Mouse (Mus musculus): ENCODE data around the gene Fos. TPM values are rescaled to one million over a fixed set of nuclear protein-coding genes. Genes with fewer than 3 reads are reported as not detected.

Fos gene
- polyA plus RNA-seq, 1 experiment from 2014 or later: 4.9 TPM

GRCm38 (mm10) chr12:85479190-85479589, 5.5 kb downstream of the Fos start:
- no peak overlapping the region for H3K9ac ChIP-seq
- WGBS: 35% methylated on average over 3 of the region's 3 CpGs
- peaks cover 9% of the 10 kb centered on the region for H3K27me3 ChIP-seq (replicated peaks)
- no peak overlapping the region for H3K27ac ChIP-seq
- no peak for ATAC-seq
- H3K4me2 ChIP-seq (replicated peaks): no peak overlapping the region
- H3K4me1 ChIP-seq (replicated peaks): peaks cover 12% of the 10 kb centered on the region
- no peaks in the 10 kb centered on the region for H3K9me3 ChIP-seq
- H3K36me3 ChIP-seq: no peaks in the 10 kb centered on the region
- H3K4me3 ChIP-seq (replicated peaks): no peak overlapping the region

- Histone ChIP-seq H3K27ac (no peak overlapping the region), H3K4me2 (replicated peaks) (no peak overlapping the region), H3K4me1 (replicated peaks) (peaks cover 16% of the 10 kb centered on the region), H3K27me3 (replicated peaks) (no peaks in the 10 kb centered on the region), H3K9me3 (no peaks in the 10 kb centered on the region), H3K9ac (no peak overlapping the region), H3K36me3 (no peaks in the 10 kb centered on the region), H3K4me3 (replicated peaks) (no peak overlapping the region)
- no peak for ATAC-seq
- WGBS: 44% methylated on average over 4 of the region's 4 CpGs
Observed at GRCm38 (mm10) chr12:85483155-85483554, 9.5 kb downstream of the Fos start.

- H3K4me2 ChIP-seq (replicated peaks): no peak overlapping the region
- H3K36me3 ChIP-seq: no peaks in the 10 kb centered on the region
- no peaks in the 10 kb centered on the region for H3K9me3 ChIP-seq
- H3K4me3 ChIP-seq (replicated peaks): no peak overlapping the region
- 44% methylated on average over 2 of the region's 2 CpGs for WGBS
- H3K27me3 ChIP-seq (replicated peaks): no peaks in the 10 kb centered on the region
- H3K9ac ChIP-seq: no peak overlapping the region
- no peak overlapping the region for H3K27ac ChIP-seq
- H3K4me1 ChIP-seq (replicated peaks): peaks cover 16% of the 10 kb centered on the region
- ATAC-seq: no peak
Observed at GRCm38 (mm10) chr12:85484655-85485054, 11.0 kb downstream of the Fos start.

- ATAC-seq: peak; percentile 98
- Histone ChIP-seq H3K4me2 (replicated peaks) (peak overlapping the region; percentile 77), H3K4me3 (replicated peaks) (peak overlapping the region; percentile 62), H3K4me1 (replicated peaks) (peaks cover 16% of the 10 kb centered on the region), H3K9ac (peak overlapping the region; percentile 53), H3K9me3 (no peaks in the 10 kb centered on the region), H3K27ac (peak overlapping the region; percentile 49; the same call in 1 of the 2 replicates), H3K36me3 (no peaks in the 10 kb centered on the region), H3K27me3 (replicated peaks) (no peaks in the 10 kb centered on the region)
- under 1% methylated on average over 52 of the region's 52 CpGs for WGBS
Observed at GRCm38 (mm10) chr12:85485890-85486765, 12.4 kb downstream of the Fos start.

GRCm38 (mm10) chr12:85486766-85487069, 13.0 kb downstream of the Fos start:
- Histone ChIP-seq H3K9me3 (no peaks in the 10 kb centered on the region), H3K4me2 (replicated peaks) (peak overlapping the region; percentile 77), H3K27me3 (replicated peaks) (no peaks in the 10 kb centered on the region), H3K27ac (0 out of 2 replicates have a peak overlapping the region, but pooled peaks have one; percentile 0), H3K4me3 (replicated peaks) (peak overlapping the region; percentile 62), H3K36me3 (no peaks in the 10 kb centered on the region), H3K4me1 (replicated peaks) (peaks cover 16% of the 10 kb centered on the region), H3K9ac (peak overlapping the region; percentile 14; the same call in 1 of the 2 replicates)
- WGBS: under 1% methylated on average over 20 of the region's 20 CpGs
- ATAC-seq: peak; percentile 21; the same call in 1 of the 2 replicates

- H3K4me2 ChIP-seq (replicated peaks): peak overlapping the region; percentile 77
- no peaks in the 10 kb centered on the region for H3K9me3 ChIP-seq
- no peaks in the 10 kb centered on the region for H3K36me3 ChIP-seq
- H3K27me3 ChIP-seq (replicated peaks): no peaks in the 10 kb centered on the region
- peak; percentile 13; the same call in 1 of the 2 replicates for ATAC-seq
- H3K4me3 ChIP-seq (replicated peaks): peak overlapping the region; percentile 62
- under 1% methylated on average over 12 of the region's 12 CpGs for WGBS
- H3K4me1 ChIP-seq (replicated peaks): peaks cover 16% of the 10 kb centered on the region
- H3K27ac ChIP-seq: no peak overlapping the region
- 0 out of 2 replicates have a peak overlapping the region, but pooled peaks have one; percentile 30 for H3K9ac ChIP-seq
Observed at GRCm38 (mm10) chr12:85487545-85488141, 14.0 kb downstream of the Fos start.

- Histone ChIP-seq H3K4me2 (replicated peaks) (no peak overlapping the region), H3K4me3 (replicated peaks) (no peak overlapping the region), H3K4me1 (replicated peaks) (peaks cover 16% of the 10 kb centered on the region), H3K27me3 (replicated peaks) (no peaks in the 10 kb centered on the region), H3K9me3 (no peaks in the 10 kb centered on the region), H3K27ac (no peak overlapping the region), H3K9ac (no peak overlapping the region), H3K36me3 (no peaks in the 10 kb centered on the region)
- 75% methylated on average over 7 of the region's 7 CpGs for WGBS
- no peak for ATAC-seq
Observed at GRCm38 (mm10) chr12:85489232-85489886, 15.7 kb downstream of the Fos start.

GRCm38 (mm10) chr12:85490096-85490820, 16.6 kb downstream of the Fos start:
- Histone ChIP-seq H3K27me3 (replicated peaks) (no peaks in the 10 kb centered on the region), H3K4me3 (replicated peaks) (no peak overlapping the region), H3K27ac (no peak overlapping the region), H3K36me3 (no peaks in the 10 kb centered on the region), H3K9ac (no peak overlapping the region), H3K4me1 (replicated peaks) (peaks cover 15% of the 10 kb centered on the region), H3K4me2 (replicated peaks) (no peak overlapping the region), H3K9me3 (no peaks in the 10 kb centered on the region)
- no peak for ATAC-seq
- 73% methylated on average over 10 of the region's 10 CpGs for WGBS

- no peaks in the 10 kb centered on the region for H3K36me3 ChIP-seq
- H3K4me3 ChIP-seq (replicated peaks): no peak overlapping the region
- no peak for ATAC-seq
- no peak overlapping the region for H3K27ac ChIP-seq
- no peaks in the 10 kb centered on the region for H3K27me3 ChIP-seq (replicated peaks)
- H3K9me3 ChIP-seq: no peaks in the 10 kb centered on the region
- WGBS: 83% methylated on average over 1 of the region's 1 CpGs
- H3K4me2 ChIP-seq (replicated peaks): no peak overlapping the region
- H3K4me1 ChIP-seq (replicated peaks): peaks cover 12% of the 10 kb centered on the region
- no peak overlapping the region for H3K9ac ChIP-seq
Observed at GRCm38 (mm10) chr12:85490991-85491390, 17.3 kb downstream of the Fos start.

- no peaks in the 10 kb centered on the region for H3K36me3 ChIP-seq
- no peak overlapping the region for H3K4me3 ChIP-seq (replicated peaks)
- peaks cover 6% of the 10 kb centered on the region for H3K4me1 ChIP-seq (replicated peaks)
- H3K27ac ChIP-seq: no peak overlapping the region
- no peaks in the 10 kb centered on the region for H3K9me3 ChIP-seq
- 15% methylated on average over 16 of the region's 16 CpGs for WGBS
- no peak overlapping the region; the same call in 1 of the 2 replicates for H3K9ac ChIP-seq
- peak; percentile 48; the same call in 1 of the 2 replicates for ATAC-seq
- H3K27me3 ChIP-seq (replicated peaks): no peaks in the 10 kb centered on the region
- peak overlapping the region; percentile 48 for H3K4me2 ChIP-seq (replicated peaks)
Observed at GRCm38 (mm10) chr12:85492084-85492645, 18.5 kb downstream of the Fos start.

GRCm38 (mm10) chr12:85496336-85496735, 22.6 kb downstream of the Fos start:
- WGBS: 73% methylated on average over 7 of the region's 7 CpGs
- Histone ChIP-seq H3K27ac (no peak overlapping the region), H3K27me3 (replicated peaks) (no peaks in the 10 kb centered on the region), H3K9ac (no peak overlapping the region), H3K9me3 (no peaks in the 10 kb centered on the region), H3K4me3 (replicated peaks) (no peak overlapping the region), H3K4me1 (replicated peaks) (peaks cover 6% of the 10 kb centered on the region; the same call in 1 of the 2 replicates), H3K36me3 (no peaks in the 10 kb centered on the region), H3K4me2 (replicated peaks) (no peak overlapping the region)
- ATAC-seq: no peak
